Mouse (Mus musculus): ENCODE measurements at regions not wholly inside any gene's neighbourhood (a gene's known extent, or its start where the extent isn't known, plus 50 kb on each side); places are given as distances from the start of the nearest gene placed in this dataset.

DNA sequence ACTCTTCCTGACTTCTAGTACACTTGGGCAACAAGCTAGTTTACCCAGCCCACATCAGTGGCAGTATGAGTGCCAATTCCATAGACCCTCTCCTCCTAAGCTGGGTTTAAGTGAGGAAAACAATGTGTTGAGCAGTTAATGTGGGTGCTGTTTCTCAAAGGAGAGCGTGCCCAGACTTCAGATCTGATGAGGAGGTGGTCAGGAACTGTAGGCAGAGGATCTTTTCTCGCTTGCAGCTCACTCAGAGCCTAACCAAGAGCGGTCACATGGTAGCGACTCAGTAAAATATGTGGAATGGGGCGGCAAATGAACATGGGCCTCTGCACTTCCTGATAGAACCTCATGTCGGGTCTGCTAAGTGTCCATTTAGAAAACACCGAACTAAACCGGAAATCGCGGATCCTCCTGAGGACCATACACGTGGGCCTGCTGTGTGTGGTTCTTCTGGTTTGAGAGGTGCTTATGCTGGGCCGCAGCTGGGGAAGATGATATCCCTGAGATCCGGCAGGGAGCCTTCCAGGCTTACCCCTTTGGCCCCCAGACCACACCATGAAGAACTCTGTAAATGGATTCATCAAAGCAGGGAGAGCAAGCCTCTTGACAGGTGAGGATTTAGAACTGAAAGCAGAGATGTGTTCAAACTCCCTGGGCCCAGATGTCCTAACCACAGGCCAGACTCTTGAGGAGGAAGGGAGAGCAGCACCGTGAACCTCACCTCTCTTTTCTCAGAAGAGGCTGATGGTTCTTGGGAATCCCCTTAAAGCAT is 153.1 kb downstream of the Zfp36l1 start:
- WGBS, result 85% methylated on average over 14 of the region's 14 CpGs
- H3K4me1 ChIP-seq, result no peaks in the 10 kb centered on the region
- H3K27ac ChIP-seq, result no peak overlapping the region
- no peaks in the 10 kb centered on the region for H3K27me3 ChIP-seq (replicated peaks)
- H3K9ac ChIP-seq, result no peak overlapping the region
- no peaks in the 10 kb centered on the region for H3K9me3 ChIP-seq
- no peaks in the 10 kb centered on the region for H3K36me3 ChIP-seq
- ATAC-seq (ENCODE audit: low FRiP score, low read depth), result no peak
- no peak overlapping the region for H3K4me3 ChIP-seq
- no peak overlapping the region for H3K4me2 ChIP-seq (replicated peaks)

DNA sequence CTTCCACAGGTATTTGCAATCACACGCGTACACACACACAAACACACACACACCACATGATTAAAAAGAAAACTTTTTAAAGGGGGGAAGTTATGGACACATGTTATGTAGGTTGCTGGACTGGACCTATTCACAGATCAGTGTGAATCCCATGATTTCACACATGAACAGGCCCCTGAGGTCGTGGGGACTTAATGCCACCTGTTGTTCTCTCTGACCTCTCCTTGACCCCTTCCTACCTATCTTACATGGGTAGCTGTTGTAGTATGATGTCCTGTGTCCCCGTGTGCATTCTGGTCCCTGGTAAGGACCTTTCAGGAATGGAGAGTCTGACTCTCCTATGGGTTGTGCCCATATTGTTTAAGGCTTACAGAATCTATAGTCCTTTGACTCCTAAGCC is 155.6 kb downstream of the Zfp36l1 start:
- Histone ChIP-seq H3K27ac (no peak overlapping the region), H3K27me3 (replicated peaks) (no peaks in the 10 kb centered on the region), H3K4me2 (replicated peaks) (no peak overlapping the region), H3K36me3 (no peaks in the 10 kb centered on the region), H3K4me1 (no peaks in the 10 kb centered on the region), H3K9ac (no peak overlapping the region), H3K4me3 (no peak overlapping the region), H3K9me3 (no peaks in the 10 kb centered on the region)
- no peak for ATAC-seq (ENCODE audit: low FRiP score, low read depth)
- WGBS, result 83% methylated on average over 4 of the region's 4 CpGs

DNA sequence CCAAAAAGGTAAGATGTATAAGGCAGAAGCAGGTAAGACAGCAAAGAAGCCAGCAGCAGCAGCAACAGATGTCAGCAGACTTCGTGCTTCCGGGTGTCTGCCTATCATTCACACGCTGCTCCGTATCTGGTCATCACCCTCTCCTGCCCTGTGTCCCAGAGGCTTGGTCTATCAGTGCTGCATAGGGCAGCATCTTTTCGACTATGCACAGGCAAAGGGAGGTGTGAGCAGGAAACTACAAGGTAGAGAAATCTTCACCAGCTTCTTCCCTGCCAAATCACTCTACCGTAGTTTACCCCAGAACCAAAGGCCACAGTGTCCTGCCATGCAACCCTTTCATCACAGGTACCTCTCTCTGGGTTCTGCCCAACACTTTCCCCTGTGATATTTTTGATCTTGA is 156.5 kb downstream of the Zfp36l1 start:
- Histone ChIP-seq H3K36me3 (no peaks in the 10 kb centered on the region), H3K4me3 (no peak overlapping the region), H3K9me3 (no peaks in the 10 kb centered on the region), H3K27ac (no peak overlapping the region), H3K27me3 (replicated peaks) (no peaks in the 10 kb centered on the region), H3K4me2 (replicated peaks) (no peak overlapping the region), H3K9ac (no peak overlapping the region), H3K4me1 (no peaks in the 10 kb centered on the region)
- no peak for ATAC-seq (ENCODE audit: low FRiP score, low read depth)
- 88% methylated on average over 6 of the region's 6 CpGs for WGBS

DNA sequence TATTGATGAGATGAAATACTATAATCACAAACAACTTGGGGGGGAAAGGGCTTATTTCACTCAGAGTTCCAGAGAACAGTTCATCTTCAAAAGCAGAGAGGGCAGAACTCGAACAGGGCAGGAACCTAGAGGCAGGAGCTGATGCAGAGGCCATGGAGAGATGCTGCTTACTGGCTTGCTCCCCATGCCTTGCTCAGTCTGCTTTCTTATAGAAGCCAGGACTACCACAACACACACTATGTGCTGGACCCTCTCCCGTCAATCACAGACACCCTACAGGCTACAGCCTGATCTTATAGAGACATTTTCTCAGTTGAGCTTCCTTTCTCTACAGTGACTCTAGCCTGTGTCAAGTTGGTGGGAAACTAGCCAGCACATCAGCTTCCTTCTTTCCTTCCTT is 157.3 kb downstream of the Zfp36l1 start:
- Histone ChIP-seq H3K9ac (no peak overlapping the region), H3K4me1 (no peaks in the 10 kb centered on the region), H3K27me3 (replicated peaks) (no peaks in the 10 kb centered on the region), H3K36me3 (no peaks in the 10 kb centered on the region), H3K4me2 (replicated peaks) (no peak overlapping the region), H3K27ac (no peak overlapping the region), H3K9me3 (no peaks in the 10 kb centered on the region), H3K4me3 (no peak overlapping the region)
- no peak for ATAC-seq (ENCODE audit: low FRiP score, low read depth)
- 98% methylated on average over 2 of the region's 2 CpGs for WGBS

DNA sequence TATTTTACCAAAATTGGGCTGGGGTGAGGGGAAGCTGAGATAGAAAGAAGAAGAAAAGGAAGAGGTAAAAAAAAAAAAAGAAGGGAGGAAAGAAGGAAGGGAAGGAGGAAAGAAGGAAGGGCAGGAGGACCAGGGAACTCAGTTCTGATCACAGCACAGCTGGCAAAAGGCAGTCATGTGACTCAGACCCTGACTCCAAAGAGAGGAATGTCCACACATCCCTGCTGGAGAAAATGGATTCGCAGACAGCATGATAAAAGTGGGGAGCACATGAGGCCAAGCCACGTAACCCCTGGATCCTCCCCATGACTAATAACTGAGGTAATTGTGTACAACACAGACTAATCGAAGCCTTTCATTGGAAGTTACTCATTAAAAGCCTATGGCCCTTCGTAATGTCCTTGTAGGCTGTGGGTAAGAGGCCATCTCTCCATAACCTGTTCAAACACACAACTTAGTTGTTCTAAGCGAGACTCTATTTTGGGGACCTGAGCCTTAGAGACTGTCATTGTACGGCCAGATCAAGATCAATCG is 162.2 kb downstream of the Zfp36l1 start:
- no peaks in the 10 kb centered on the region for H3K36me3 ChIP-seq
- no peak for ATAC-seq (ENCODE audit: low FRiP score, low read depth)
- H3K9ac ChIP-seq, result no peak overlapping the region
- H3K4me1 ChIP-seq, result peaks cover 9% of the 10 kb centered on the region
- no peak overlapping the region for H3K4me3 ChIP-seq
- H3K9me3 ChIP-seq, result no peaks in the 10 kb centered on the region
- no peak overlapping the region for H3K27ac ChIP-seq
- H3K27me3 ChIP-seq (replicated peaks), result 0 out of 2 replicates have a peak, but pooled peaks cover 2% of the 10 kb centered on the region
- no peak overlapping the region for H3K4me2 ChIP-seq (replicated peaks)
- WGBS, result 73% methylated on average over 7 of the region's 7 CpGs

DNA sequence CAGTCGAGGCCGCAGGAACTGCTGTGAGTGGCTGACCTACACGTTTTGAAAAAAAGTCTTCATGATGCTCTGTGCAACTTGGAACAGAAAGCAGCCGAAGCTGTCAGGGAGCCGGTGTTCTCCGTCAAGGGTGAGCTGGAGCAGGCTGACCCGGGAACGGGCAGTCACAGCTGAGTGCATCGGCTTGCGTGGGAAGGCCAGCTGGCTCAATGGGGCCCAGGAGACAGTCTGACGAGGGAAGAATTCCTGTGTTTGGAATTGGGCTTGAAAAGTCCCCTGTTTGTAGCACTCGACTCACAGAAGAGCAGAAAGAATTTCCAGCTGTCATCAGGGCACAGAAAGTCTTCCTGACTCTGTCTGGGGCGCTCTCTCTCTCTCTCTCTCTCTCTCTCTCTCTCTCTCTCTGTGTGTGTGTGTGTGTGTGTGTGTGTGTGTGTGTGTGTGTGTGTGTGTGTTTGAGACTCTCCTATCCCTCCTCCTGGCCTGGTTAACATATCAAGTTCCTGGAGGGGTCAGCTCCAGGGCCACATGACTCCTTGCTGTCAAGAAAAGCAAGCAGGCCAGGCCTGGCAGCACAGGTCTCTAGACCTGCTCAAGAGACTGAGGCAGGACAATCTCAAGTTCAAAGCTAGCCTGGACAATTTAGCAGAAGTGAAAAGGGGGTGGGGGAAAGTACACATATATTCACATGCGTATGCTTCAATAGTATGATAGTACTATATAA is 163.6 kb downstream of the Zfp36l1 start:
- 33% methylated on average over 14 of the region's 14 CpGs for WGBS
- Histone ChIP-seq H3K27me3 (replicated peaks) (0 out of 2 replicates have a peak, but pooled peaks cover 2% of the 10 kb centered on the region), H3K27ac (no peak overlapping the region), H3K4me2 (replicated peaks) (no peak overlapping the region), H3K9ac (no peak overlapping the region), H3K4me1 (peaks cover 22% of the 10 kb centered on the region), H3K36me3 (no peaks in the 10 kb centered on the region), H3K4me3 (no peak overlapping the region), H3K9me3 (no peaks in the 10 kb centered on the region)
- ATAC-seq (ENCODE audit: low FRiP score, low read depth), result 0 out of 2 replicates have a peak, but pooled peaks have one; percentile 33

DNA sequence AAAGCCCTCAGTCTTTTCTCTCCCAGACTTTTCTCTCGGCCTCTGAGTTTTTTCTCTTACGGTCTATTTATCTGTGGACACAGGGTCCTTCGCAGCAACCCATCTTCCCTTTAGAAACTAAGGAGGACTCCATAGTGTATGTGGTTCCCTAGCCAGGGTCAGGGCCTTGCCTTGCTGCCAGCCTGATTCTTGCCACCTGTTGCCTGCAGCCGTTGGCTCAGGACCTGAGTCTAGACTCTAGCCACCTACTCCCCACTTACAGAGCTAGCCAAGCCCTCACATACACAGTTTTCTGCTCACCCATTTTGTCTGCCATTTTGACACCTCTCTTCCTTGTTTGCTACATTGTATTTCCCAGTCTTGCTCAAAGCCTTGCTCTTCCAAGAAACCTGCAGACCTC is 165.2 kb downstream of the Zfp36l1 start:
- ATAC-seq (ENCODE audit: low FRiP score, low read depth), result no peak
- peaks cover 26% of the 10 kb centered on the region for H3K4me1 ChIP-seq
- no peak overlapping the region for H3K9ac ChIP-seq
- no peaks in the 10 kb centered on the region for H3K36me3 ChIP-seq
- WGBS, result 93% methylated on average over 4 of the region's 4 CpGs
- no peaks in the 10 kb centered on the region for H3K9me3 ChIP-seq
- no peak overlapping the region for H3K4me2 ChIP-seq (replicated peaks)
- no peak overlapping the region for H3K27ac ChIP-seq
- H3K27me3 ChIP-seq (replicated peaks), result 0 out of 2 replicates have a peak, but pooled peaks cover 2% of the 10 kb centered on the region
- no peak overlapping the region for H3K4me3 ChIP-seq

DNA sequence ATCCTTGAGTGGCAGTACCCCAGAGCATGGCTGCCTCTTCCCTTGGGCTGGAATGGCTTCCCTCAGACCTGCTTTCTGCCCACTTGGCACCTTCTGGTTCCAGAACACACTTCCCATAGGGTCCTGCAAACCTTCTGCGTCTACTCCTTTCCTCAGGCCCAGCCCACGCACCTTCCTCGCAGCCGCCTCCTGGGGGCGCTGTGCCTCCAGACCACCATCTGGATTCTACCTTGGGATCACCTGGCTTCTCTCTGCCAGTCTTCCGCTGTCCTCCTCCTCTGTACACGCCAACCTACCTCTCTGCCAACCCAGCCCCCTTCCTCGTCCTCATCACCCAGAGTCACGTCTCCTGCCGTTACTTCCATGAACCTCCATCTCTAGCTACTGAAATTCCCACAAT is 166.0 kb downstream of the Zfp36l1 start:
- no peak overlapping the region for H3K4me3 ChIP-seq
- no peak overlapping the region for H3K27ac ChIP-seq
- H3K4me1 ChIP-seq, result peaks cover 26% of the 10 kb centered on the region
- 85% methylated on average over 10 of the region's 10 CpGs for WGBS
- 0 out of 2 replicates have a peak, but pooled peaks cover 2% of the 10 kb centered on the region for H3K27me3 ChIP-seq (replicated peaks)
- no peaks in the 10 kb centered on the region for H3K9me3 ChIP-seq
- ATAC-seq (ENCODE audit: low FRiP score, low read depth), result no peak
- H3K9ac ChIP-seq, result no peak overlapping the region
- H3K4me2 ChIP-seq (replicated peaks), result no peak overlapping the region
- H3K36me3 ChIP-seq, result no peaks in the 10 kb centered on the region

DNA sequence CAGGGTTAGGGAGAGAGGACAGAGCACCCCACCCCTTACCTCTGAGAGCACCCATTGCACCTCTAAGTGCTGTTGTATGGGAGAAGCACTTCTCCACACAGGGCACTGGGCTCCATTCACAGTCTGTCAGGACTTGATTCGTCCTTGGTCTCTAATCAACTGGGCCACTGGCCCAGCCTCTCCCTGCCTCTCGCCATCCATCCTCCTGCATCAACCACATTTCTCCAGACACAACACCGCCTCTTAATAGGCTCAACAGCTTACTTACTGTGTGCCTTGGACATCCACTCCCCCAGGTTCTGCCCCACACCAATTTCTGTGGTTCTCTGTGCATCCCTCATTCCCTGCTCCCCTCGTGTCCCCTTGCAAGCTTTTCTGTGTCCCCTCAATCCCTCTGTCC is 166.9 kb downstream of the Zfp36l1 start:
- 81% methylated on average over 4 of the region's 4 CpGs for WGBS
- no peak for ATAC-seq (ENCODE audit: low FRiP score, low read depth)

DNA sequence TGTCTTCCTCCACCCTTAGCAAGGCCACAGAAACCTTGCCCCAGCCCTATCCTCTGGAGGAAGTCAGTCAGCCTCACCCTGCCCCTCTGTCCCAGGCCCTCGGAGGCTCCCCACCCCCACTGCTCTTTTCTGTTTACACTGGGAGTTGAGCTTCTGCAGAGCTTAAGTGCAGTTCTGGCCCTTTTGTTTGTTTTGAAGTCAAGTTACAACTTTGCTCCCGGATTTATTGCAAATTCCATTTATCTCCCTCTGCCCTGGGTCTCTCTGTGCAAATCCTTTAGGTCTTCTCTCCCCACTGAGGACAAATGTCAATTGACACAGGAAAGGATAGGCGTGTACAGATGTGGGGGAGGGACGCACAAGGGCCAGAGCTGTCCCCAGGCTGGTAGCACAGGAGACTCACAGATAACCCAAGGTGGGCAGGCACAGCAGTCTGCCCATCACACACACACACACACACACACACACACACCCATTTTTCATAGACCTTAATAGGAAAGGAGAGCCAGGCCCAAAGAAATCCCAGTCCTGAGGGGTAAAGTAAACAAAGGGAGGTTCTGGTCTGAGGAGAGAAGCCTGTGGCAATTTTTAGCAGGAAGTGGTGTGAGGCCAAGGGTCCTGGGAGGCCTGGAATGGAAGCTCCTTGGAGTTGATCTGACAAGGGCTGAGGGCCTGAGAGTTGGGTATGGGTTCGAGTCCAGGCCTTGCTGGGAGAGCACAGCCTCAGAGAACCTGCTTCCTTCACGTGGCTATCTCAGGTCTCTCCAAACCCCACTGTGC is 167.9 kb downstream of the Zfp36l1 start:
- Histone ChIP-seq H3K27ac (peak overlapping the region; percentile 6; the same call in 1 of the 2 replicates), H3K9me3 (no peaks in the 10 kb centered on the region), H3K36me3 (no peaks in the 10 kb centered on the region), H3K27me3 (replicated peaks) (0 out of 2 replicates have a peak, but pooled peaks cover 2% of the 10 kb centered on the region), H3K4me2 (replicated peaks) (no peak overlapping the region), H3K9ac (no peak overlapping the region), H3K4me3 (no peak overlapping the region), H3K4me1 (peaks cover 26% of the 10 kb centered on the region)
- ATAC-seq (ENCODE audit: low FRiP score, low read depth), result no peak
- WGBS, result 19% methylated on average over 6 of the region's 6 CpGs

More for the DNA sequence above, 166.9 kb downstream of the Zfp36l1 start:
- Histone ChIP-seq H3K27ac (no peak overlapping the region), H3K9ac (no peak overlapping the region), H3K4me1 (peaks cover 26% of the 10 kb centered on the region), H3K27me3 (replicated peaks) (0 out of 2 replicates have a peak, but pooled peaks cover 2% of the 10 kb centered on the region), H3K4me2 (replicated peaks) (no peak overlapping the region), H3K36me3 (no peaks in the 10 kb centered on the region), H3K4me3 (no peak overlapping the region), H3K9me3 (no peaks in the 10 kb centered on the region)

DNA sequence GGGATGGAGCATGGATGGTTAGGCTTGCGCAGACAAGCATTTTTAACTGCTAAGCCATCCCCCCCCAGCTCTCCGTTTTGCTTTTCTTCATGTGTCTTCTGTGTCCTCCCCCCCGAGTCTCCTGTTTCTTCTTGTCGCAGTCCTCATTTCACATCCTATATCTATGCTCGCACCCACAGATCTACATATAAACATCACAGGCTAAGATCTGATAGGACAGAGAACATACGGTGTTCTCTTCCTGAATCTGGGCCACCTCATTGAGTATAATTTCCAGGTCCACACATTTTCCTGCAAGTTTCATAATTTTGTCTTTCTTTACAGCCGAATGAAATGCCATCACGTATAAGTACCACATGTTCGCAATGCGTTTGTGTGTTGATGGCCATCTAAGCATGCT is 168.7 kb downstream of the Zfp36l1 start:
- Histone ChIP-seq H3K9me3 (no peaks in the 10 kb centered on the region), H3K4me3 (no peak overlapping the region), H3K4me2 (replicated peaks) (no peak overlapping the region), H3K36me3 (no peaks in the 10 kb centered on the region), H3K27ac (no peak overlapping the region), H3K27me3 (replicated peaks) (0 out of 2 replicates have a peak, but pooled peaks cover 2% of the 10 kb centered on the region), H3K9ac (no peak overlapping the region), H3K4me1 (peaks cover 22% of the 10 kb centered on the region)
- ATAC-seq (ENCODE audit: low FRiP score, low read depth), result no peak
- WGBS, result 89% methylated on average over 10 of the region's 10 CpGs

Measured in neural tube, embryonic 12.5 days (tissue).